Mouse (Mus musculus) T-helper 1 cell (primary cell): ENCODE data around the gene Fyco1.

ENCODE experiments used
- in situ Hi-C: fragments of 300-600 bp; cut with MboI, MseI; formaldehyde crosslinking; loops from one replicate; pipeline ENCODE4 v1.15.1; 2025; ENCODE audit warnings: high pct_unique_total_duplicates

The Fyco1 gene

GRCm38 (mm10) chr9:123851713-123852448 is at the start of gene Fyco1:
Fyco1 (minus strand) TSS chr9:123851899.
- in situ Hi-C loops = no loop called here

- in situ Hi-C loops = no loop called here
Observed at GRCm38 (mm10) chr9:123872049-123872448, 20.4 kb upstream of the Fyco1 start.

- in situ Hi-C loops = loop anchor here (5.0 kb wide), 2 partner anchors 58 to 273 kb away; no protein-coding TSS in a partner anchor
Observed at GRCm38 (mm10) chr9:123869167-123869784, 17.6 kb upstream of the Fyco1 start.

GRCm38 (mm10) chr9:123863641-123864040 is 11.9 kb upstream of the Fyco1 start:
- in situ Hi-C loops = no loop called here

GRCm38 (mm10) chr9:123862895-123863616 is 11.4 kb upstream of the Fyco1 start:
- in situ Hi-C loops = no loop called here

- in situ Hi-C loops = no loop called here
Observed at GRCm38 (mm10) chr9:123861929-123862328, 10.2 kb upstream of the Fyco1 start, which contains the start of gene Xcr1. Xcr1 (minus strand) TSS chr9:123862029.

- in situ Hi-C loops = loop anchor here (5.0 kb wide), 1 partner anchor 400 kb away; no protein-coding TSS in a partner anchor
Observed at GRCm38 (mm10) chr9:123856836-123857235, 5.1 kb upstream of the Fyco1 start.

- in situ Hi-C loops = no loop called here
Observed at GRCm38 (mm10) chr9:123852449-123853390, 1.0 kb upstream of the Fyco1 start.

GRCm38 (mm10) chr9:123851062-123851712 is 512 bp downstream of the Fyco1 start:
- in situ Hi-C loops = no loop called here

GRCm38 (mm10) chr9:123850705-123851061 is 1.0 kb downstream of the Fyco1 start:
- in situ Hi-C loops = no loop called here

GRCm38 (mm10) chr9:123849976-123850695 is 1.6 kb downstream of the Fyco1 start:
- in situ Hi-C loops = no loop called here

GRCm38 (mm10) chr9:123846490-123846889 is 5.2 kb downstream of the Fyco1 start:
- in situ Hi-C loops = no loop called here

- in situ Hi-C loops = no loop called here
Observed at GRCm38 (mm10) chr9:123845120-123845519, 6.6 kb downstream of the Fyco1 start.

GRCm38 (mm10) chr9:123844468-123844867 is 7.2 kb downstream of the Fyco1 start:
- in situ Hi-C loops = no loop called here

- in situ Hi-C loops = no loop called here
Observed at GRCm38 (mm10) chr9:123840243-123840642, 11.5 kb downstream of the Fyco1 start.

GRCm38 (mm10) chr9:123835851-123836250 is 15.8 kb downstream of the Fyco1 start:
- in situ Hi-C loops = no loop called here

GRCm38 (mm10) chr9:123828916-123829315 is 22.8 kb downstream of the Fyco1 start:
- in situ Hi-C loops = no loop called here

- in situ Hi-C loops = no loop called here
Observed at GRCm38 (mm10) chr9:123826631-123827030, 25.1 kb downstream of the Fyco1 start.

GRCm38 (mm10) chr9:123818601-123819000 is 33.1 kb downstream of the Fyco1 start:
- in situ Hi-C loops = no loop called here

- in situ Hi-C loops = no loop called here
Observed at GRCm38 (mm10) chr9:123815996-123816395, 35.7 kb downstream of the Fyco1 start.
